Mouse (Mus musculus): ENCODE measurements around the gene Pik3c2b. TPM values are rescaled to one million over a fixed set of nuclear protein-coding genes. Genes with fewer than 3 reads are reported as not detected.

Gene Pik3c2b
- total RNA-seq, 2 experiments from 2014 or later, result 27.1 to 28.0 TPM

GRCm38 (mm10) chr1:133070157-133070556, 24.7 kb downstream of the Pik3c2b start:
- no peak for DNase-seq (ENCODE audit: low spot score in 2 of 2)

GRCm38 (mm10) chr1:133071666-133072381, 26.4 kb downstream of the Pik3c2b start:
- DNase-seq (ENCODE audit: low spot score in 2 of 2), result peak; percentile 48 to 59

GRCm38 (mm10) chr1:133073327-133073856, 27.9 kb downstream of the Pik3c2b start:
- no peak for DNase-seq (ENCODE audit: low spot score in 2 of 2)

GRCm38 (mm10) chr1:133074541-133074940, 29.1 kb downstream of the Pik3c2b start:
- no peak for DNase-seq (ENCODE audit: low spot score in 2 of 2)

GRCm38 (mm10) chr1:133075651-133076400, 30.4 kb downstream of the Pik3c2b start:
- DNase-seq (ENCODE audit: low spot score in 2 of 2), result no peak

- DNase-seq (ENCODE audit: low spot score in 2 of 2), result no peak
Measured at GRCm38 (mm10) chr1:133076681-133077514, 31.4 kb downstream of the Pik3c2b start.

GRCm38 (mm10) chr1:133077606-133078337, 32.3 kb downstream of the Pik3c2b start:
- no peak for DNase-seq (ENCODE audit: low spot score in 2 of 2)

GRCm38 (mm10) chr1:133078338-133078727, 32.9 kb downstream of the Pik3c2b start:
- DNase-seq (ENCODE audit: low spot score in 2 of 2), result no peak

- no peak for DNase-seq (ENCODE audit: low spot score in 2 of 2)
Measured at GRCm38 (mm10) chr1:133079509-133079908, 34.0 kb downstream of the Pik3c2b start.

GRCm38 (mm10) chr1:133080079-133080561, 34.7 kb downstream of the Pik3c2b start:
- no peak for DNase-seq (ENCODE audit: low spot score in 2 of 2)

GRCm38 (mm10) chr1:133080717-133081116, 35.2 kb downstream of the Pik3c2b start:
- no peak for DNase-seq (ENCODE audit: low spot score in 2 of 2)

GRCm38 (mm10) chr1:133083003-133083546, 37.6 kb downstream of the Pik3c2b start:
- DNase-seq (ENCODE audit: low spot score in 2 of 2), result no peak

GRCm38 (mm10) chr1:133083942-133084625, 38.6 kb downstream of the Pik3c2b start:
- no peak for DNase-seq (ENCODE audit: low spot score in 2 of 2)

- DNase-seq (ENCODE audit: low spot score in 2 of 2), result no peak
Measured at GRCm38 (mm10) chr1:133084708-133085416, 39.4 kb downstream of the Pik3c2b start.

- no peak for DNase-seq (ENCODE audit: low spot score in 2 of 2)
Measured at GRCm38 (mm10) chr1:133085417-133085742, 39.9 kb downstream of the Pik3c2b start.

GRCm38 (mm10) chr1:133086804-133087203, 41.3 kb downstream of the Pik3c2b start:
- no peak for DNase-seq (ENCODE audit: low spot score in 2 of 2)

- peak; percentile 54 to 69 for DNase-seq (ENCODE audit: low spot score in 2 of 2)
Measured at GRCm38 (mm10) chr1:133087206-133087905, 41.9 kb downstream of the Pik3c2b start.

GRCm38 (mm10) chr1:133088196-133088595, 42.7 kb downstream of the Pik3c2b start:
- no peak for DNase-seq (ENCODE audit: low spot score in 2 of 2)
